In the genomic region with DNA sequence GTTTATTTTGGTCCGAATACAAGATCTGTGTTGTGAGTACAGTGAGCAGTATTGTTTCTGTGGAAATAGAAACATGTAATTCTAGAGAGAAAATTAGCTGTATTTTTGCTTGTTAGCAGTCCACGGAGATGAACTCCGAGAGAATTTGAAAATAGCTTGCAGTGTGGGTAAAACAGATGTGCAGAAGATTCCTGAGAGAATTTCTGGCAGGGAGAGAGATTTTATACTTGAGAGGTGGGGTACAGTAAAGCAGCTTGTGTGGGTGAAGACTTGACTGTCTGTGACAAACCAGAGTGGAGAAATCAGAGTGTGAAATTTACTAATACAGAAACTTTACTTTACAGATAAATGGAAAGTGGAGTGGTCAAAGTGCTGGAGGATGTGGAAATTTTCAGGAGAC, we compare ENCODE assay signal across 22 mouse cellular contexts. TPM values are rescaled to one million over a fixed set of nuclear protein-coding genes. Genes with fewer than 3 reads are reported as not detected.
A peak's percentile ranks its signal among the peaks of the same experiment; 100 is the strongest.
DNase-seq lines count a peak whose midpoint lies in the region; ATAC-seq and TF ChIP-seq lines count a peak whose summit lies in the region.
"Had no signal": no experiment of that assay in that cellular context is flagged by ENCODE, and none has a peak within 500 bp of the region (broad histone marks: within the 10 kb centered on the region; RNA-seq: fewer than 3 reads in every experiment).

No protein-coding gene starts in this region.

- H3K4me1 ChIP-seq in lung, adult 2 months (ENCODE audit: control insufficient read depth, insufficient read depth, low read length) = no peaks in the 10 kb centered on the region

- peak; percentile 60 for ATAC-seq in frontal cortex, adult (ENCODE audit: low TSS enrichment)
- ATAC-seq: activated CD4-positive, CD25-positive, alpha-beta regulatory T cell, adult 4 months; CD4-positive, CD25-positive, alpha-beta regulatory T cell, adult 4 months; Patski had no signal

- no peak for DNase-seq in frontal cortex, adult 2 months (ENCODE audit: extremely low spot score in 1 of 2, low spot score in 1 of 2)
- no peak for DNase-seq in layer of hippocampus, adult 2 months (ENCODE audit: low spot score in 2 of 2)
- DNase-seq in layer of hippocampus, adult 9-11 months = no peak
- DNase-seq in brain, adult 2 months (ENCODE audit: low read depth, low spot score) = peak; percentile 70
- peak; percentile 57 for DNase-seq in telencephalon, adult 2 months (ENCODE audit: low read depth, low spot score)
- no peak for DNase-seq in lung, adult 2 months
- no peak for DNase-seq in cerebellum, adult 18-20 months
- DNase-seq: adrenal gland, adult 2 months; adrenal gland, adult 8-10 months; adrenal gland, postnatal 10 days; adrenal gland, postnatal 14 days; adrenal gland, postnatal 25 days; adrenal gland, postnatal 36 days; B cell, adult 2 months; cerebellum, adult 11 months; cerebellum, adult 11-12 months; cerebellum, adult 2 months had no signal

- no peak for TF ChIP-seq POLR2A in lung, adult 2 months (IDR thresholded peaks at IDR 0.05; ENCODE audit: borderline replicate concordance, extremely low read depth, low read depth, low read length)

- no peak for TF ChIP-seq CTCF in layer of hippocampus, adult 2 months (conservative IDR thresholded peaks at IDR 0.05)
- TF ChIP-seq CTCF in lung, adult 2 months (IDR thresholded peaks at IDR 0.05; ENCODE audit: insufficient read depth, low read length) = no peak

- 71% methylated on average over 3 of the region's 3 CpGs for WGBS in lung, adult 2 months

- H3K27ac ChIP-seq in layer of hippocampus, adult 2 months = peak overlapping the region; percentile 40; the same call in 1 of the 2 replicates

- H3K4me3 ChIP-seq in layer of hippocampus, adult 2 months = no peak overlapping the region
- H3K4me3 ChIP-seq in lung, adult 2 months (replicated peaks; ENCODE audit: extremely low read depth, low read depth, low read length) = no peak overlapping the region

RNA-seq across cellular contexts. Expression of a gene that starts 32.9 kb away (rescaled TPM):
- 32.1 and 33.7 TPM in 2 replicates for polyA plus RNA-seq in frontal cortex, adult 2 months (2012; rRNA removed)
- 10 to 100 TPM; 35.6 to 39.4 TPM for total RNA-seq in layer of hippocampus, adult 2 months (2021)
- polyA plus RNA-seq in lung, adult 2 months (2012; rRNA removed) = 11.0 and 12.2 TPM in 2 replicates

RNA-seq across cellular contexts. Expression of a gene that starts 45.7 kb away (rescaled TPM):
- polyA plus RNA-seq in frontal cortex, adult 2 months (2012; rRNA removed) = 4.9 and 6.1 TPM in 2 replicates
- total RNA-seq in layer of hippocampus, adult 2 months (2021) = 1 to 10 TPM; 4.6 to 5.8 TPM
- 3.9 and 5.5 TPM in 2 replicates for polyA plus RNA-seq in lung, adult 2 months (2012; rRNA removed)
- polyA plus RNA-seq: G1E had no signal

Comparison
In these comparisons a context has a peak if more than half of its experiments do, and no peak if none do; other contexts are left out.
1. DNase-seq: peak in brain, adult 2 months (single experiment) and telencephalon, adult 2 months (single experiment); none in frontal cortex, adult 2 months (0 of 2), layer of hippocampus, adult 2 months (0 of 2), layer of hippocampus, adult 9-11 months (single experiment), lung, adult 2 months (single experiment) and cerebellum, adult 18-20 months (0 of 2).